Mouse (Mus musculus) urinary bladder, postnatal 36 days (tissue): ENCODE results near the gene Gns.

Experiments used
- DNase-seq, 2 experiments: peaks; one replicate each; pipeline ENCODE4 v3.0.0; 2022; ENCODE audit warnings: low spot score in 2 of 2, mixed read lengths in 1 of 2

Gns gene

DNA sequence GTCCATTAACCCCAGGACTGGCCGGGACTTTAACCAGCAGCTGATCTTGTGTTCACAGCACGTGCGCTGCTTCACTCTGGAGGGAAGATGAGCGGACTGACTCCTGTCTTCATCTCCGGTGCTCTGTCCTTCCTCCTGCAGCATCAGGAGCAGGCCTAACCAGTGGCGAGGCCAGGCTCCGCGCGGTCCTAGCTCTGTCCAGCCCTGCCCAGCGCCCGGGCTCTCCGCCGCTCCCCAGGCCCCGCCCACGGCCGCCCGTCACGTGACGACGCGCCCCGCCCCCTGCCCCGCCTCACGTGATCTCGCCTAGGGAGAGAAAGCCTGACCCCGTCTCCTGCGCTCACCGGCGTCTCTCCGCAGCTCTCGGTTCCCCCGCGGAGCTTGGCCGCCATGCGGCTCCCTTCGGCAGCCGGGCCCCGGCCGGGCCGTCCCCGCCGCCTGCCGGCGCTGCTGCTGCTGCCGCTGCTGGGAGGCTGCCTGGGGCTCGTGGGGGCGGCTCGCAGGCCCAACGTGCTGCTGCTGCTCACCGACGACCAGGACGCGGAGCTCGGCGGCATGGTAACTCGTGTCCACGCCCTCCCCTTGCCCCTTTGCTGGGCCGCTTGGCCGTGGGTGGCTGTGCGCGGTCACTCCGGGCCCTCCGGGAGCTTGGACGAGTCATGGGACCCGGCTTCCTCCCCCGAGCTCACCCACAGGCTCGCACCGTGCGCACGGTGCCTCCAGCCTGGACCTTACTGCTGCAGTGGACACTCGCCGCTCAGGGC is at the start of gene Gns:
Gene Gns, plus strand, starts transcription at position 290 of the 764 bp plus-strand sequence.
- peak; percentile 78 to 84 for DNase-seq

DNA sequence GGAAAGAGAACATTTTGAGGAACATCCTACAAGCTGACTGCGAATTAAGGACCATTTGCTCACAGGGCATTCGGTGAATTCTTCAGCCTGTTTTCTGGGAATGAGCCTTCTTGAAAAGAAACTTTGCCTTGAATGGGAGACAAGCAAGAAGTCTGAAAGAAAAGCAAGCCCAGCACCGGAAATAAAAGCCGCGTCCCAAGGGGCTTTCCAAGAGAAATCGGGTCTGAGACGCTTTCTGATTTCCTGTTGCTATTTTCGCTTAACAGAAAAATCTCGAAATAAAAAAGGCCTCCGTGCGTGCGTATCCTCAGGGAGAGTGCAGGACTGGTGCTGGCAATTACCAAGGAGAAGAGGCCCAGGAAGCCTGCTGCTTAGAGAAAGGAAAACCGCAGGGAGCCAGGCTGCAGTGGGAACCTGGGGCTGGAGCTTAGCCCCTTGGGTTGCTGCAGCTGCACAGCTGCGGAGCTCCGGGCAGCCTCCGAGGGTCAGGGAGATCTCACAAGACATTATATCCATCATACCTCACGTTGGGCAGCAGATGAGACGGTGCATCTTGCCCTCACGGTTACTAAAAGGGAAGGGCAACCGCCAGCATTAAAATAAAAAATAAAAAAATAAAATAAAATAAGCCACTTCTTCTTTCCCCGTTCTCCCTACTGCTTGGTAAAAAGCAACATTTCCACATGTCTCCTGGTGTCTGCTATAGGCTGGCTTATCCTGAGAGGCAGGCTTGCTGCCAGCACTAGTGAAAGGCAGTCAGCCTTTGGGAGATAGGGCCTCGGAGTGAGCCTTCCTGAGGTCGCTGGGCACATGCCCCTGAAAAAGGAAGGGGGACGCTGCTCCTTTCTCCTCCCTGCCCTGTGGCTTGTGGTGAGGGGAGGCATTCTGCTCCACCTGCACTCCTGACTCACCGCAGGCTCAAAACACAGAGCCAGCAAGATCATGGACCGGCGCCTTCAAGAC is 49.3 kb upstream of the Gns start:
- DNase-seq: no peak

DNA sequence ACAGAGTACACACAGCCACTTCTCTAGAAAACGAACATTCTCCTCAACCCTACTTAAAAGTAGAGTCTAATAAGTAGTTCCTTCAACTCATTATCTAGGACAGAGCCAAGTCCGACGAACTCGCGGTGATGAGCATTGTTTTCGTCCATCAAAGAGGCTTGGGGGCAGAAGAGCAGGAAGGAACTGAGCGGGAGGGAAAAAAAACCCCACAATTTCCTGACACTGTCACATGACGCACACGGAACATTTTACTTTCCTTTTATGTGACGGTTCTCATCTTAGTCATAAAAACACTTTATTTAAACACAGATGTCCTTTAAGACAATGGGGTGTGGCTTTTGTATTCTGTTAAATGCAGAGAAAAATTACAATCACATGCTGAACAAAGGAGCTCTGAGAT is 48.5 kb upstream of the Gns start:
- DNase-seq: no peak

DNA sequence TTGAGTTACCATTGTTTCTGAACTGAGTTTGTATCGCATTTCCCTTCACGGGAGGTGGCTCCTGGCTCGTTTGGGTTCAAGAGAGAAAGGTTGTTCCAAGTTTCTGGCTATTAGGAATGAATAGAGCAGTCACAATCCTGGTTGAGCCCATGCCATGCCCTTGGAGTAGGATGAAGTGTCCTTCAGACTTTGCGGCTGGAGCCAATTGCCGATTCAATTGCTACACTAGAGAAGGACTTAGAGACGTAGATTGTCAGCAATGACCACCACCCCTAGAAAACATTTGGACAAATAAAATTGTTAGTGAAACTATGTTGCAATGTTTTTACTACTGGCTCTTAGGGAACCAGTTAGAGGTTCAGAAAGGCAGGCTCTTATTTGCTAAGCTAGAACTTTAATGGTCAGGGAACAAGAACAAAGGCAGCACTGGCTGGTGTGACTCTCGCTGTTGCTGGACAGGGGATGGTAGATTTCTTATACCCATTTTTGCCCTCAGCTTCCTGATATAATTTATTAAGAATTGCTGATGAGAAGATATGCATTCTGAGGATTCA is 46.4 kb upstream of the Gns start:
- no peak for DNase-seq

DNA sequence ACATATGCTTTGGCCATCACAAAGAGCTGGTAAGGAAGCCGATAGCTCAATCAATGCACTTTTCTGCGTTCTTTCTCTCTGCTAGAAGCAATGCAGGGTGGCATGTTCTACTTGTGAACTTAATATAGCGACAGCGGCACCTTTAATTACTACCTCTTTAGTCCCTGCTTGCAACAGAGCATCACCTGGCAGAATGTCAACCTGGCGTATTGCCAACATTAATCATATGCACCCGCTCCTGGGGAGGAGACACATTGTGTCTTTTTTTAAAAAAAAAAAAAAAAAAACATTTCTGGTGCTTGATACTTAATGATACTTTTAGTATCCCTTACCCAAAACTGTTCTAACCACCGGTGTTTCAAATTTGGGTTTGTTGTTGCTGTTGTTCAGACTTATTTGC is 41.4 kb upstream of the Gns start:
- DNase-seq: no peak

DNA sequence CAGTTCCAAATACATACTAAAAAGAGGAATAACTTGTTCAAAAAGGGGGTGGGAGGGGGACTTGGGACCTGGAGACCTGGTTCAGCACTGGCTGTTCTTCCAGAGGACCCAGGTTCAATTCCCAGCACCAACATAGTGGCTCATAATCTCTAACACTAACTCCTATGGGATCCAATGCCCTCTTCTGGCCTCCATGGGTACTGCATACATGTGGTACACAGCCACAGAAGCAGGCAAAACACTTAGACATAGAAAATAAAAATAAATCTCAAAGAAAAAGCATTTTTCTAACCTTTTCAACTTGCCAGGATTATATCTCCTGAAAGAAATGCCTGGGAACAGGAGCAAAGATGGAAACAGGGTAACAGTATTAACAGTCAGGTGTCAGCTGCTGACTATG is 38.7 kb upstream of the Gns start:
- DNase-seq: no peak

DNA sequence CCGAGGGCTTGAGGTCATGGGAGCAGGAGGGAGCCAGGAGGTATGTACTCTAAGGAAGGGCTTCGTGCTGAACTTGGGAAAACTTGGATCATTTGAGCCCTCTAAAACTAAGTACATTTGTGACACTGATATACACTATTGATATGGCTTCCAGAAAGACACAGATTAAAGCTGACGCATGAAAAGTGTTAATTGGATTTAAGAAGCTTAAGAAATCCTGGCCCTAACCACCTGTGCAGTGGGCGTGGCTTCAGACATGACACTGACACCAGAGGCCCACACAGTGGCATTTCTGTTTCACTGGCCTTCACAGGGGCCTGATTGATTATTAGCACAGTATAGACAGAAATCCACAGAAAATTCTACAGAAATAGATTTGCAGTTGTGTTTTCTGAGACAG is 35.3 kb upstream of the Gns start:
- no peak for DNase-seq

DNA sequence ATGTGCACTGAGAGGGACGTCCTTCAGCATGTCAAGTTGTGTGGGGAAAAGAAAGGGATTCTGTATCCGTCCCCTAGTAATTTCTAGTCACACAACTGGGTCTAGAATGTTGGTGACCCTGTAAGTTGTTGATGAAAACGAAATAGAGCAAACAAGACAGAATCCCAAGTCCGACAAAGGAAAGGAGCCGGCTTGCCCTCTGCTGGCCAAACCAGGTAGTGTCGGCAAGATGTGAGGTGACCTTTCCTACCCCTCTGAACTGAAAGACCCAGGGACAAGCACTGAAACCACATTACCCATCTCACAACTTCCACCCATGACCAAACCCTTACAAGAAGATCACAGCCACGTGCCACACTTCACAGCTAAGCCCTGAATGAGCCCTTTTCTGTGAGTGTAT is 34.0 kb upstream of the Gns start:
- peak; percentile 41 to 44 for DNase-seq

DNA sequence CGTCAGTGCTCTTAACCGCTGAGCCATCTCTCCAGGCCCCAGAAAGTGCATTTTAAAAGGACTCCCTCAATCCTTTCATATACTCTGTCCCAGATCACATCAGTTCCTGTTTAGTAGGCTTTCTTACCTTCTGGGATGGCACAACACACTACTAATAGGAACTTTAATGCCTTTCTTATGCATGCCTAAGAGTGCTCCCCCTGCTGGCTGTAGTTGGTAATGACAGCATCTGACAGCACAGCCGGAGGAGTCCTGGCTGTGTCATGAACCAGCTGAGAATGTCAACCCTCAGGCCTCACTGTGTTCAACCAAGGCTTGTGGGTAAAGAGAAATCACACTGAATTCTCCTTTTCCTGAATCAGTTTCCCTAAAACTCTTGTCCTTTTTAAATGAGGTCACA is 30.3 kb upstream of the Gns start:
- peak in 1 of 2 experiments; percentile 52 for DNase-seq

DNA sequence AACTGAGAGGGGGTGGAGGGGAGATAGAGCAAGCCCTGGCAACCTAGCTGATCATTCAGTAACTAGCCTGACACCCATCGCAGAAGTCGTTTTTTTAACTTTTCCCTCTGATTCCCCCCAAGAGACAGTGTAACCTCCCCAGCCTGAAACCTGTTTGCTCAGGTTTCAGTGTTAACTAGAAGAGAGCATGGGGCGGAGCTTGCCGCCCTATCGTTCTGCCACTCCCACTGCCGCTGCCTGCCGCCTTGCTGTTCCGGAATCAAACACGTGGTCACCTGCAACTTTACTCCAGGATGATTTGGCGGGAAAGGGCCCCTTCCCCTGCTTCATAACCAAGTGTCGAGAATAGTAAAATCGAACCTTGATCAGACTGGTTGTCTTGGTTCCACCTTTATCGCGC is 28.4 kb upstream of the Gns start:
- peak in 1 of 2 experiments; percentile 9 for DNase-seq

DNA sequence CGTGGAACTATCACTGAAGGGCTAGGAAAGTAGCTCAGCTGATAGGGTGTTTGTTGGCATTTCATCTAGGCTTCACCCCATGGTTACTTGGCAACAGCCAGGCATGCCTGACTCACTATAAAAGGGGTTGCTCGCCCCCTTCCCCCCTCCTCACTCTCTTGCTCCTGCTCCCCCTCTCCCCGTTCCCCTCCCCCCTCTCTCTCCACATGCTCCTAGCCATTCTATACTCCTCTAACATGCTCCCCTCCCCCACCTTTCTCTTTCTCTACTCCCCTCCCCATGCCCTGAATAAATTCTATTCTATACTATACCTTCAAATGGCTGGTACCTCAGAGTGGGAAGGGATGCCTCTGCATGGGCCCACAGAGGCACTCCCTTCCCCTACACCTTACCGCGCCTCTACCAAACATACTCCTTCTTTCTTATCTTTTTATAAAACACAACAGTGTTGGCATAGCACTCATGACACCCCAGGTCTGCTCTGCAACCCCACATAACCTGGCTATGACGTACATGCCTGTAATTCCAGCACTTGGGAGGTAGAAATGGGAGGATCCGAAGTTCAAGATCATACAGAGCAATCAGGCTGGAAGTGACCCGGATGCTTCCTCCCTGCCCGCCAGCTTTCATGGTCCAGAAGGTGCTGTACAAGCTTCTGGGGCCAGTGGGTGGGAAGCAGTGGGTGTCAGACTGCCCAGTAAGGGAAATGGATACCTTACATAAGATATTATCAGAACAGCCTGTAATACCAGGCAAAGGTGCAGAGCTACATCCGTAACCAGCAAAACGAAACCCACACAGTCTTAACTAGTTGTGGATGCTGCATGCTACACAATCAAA is 23.9 kb upstream of the Gns start:
- DNase-seq: no peak

DNA sequence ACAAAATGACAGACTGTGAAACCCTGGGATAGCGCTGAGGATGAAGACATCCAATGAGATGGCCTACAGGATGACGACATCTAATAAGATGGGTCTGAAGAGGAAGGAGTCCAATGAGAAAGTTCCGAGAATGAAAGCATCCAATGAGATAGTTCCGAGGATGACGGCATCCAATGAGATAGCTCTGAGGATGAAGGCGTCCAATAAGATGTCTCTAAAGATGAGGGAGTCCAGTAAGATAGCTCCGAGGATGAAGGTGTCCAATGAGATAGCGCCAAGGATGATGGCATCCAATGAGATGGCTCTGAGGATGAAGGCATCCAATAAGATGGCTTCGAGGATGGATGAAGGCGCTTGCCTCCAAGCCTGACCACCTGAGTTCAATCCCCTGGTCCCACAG is 22.6 kb upstream of the Gns start:
- DNase-seq: no peak

DNA sequence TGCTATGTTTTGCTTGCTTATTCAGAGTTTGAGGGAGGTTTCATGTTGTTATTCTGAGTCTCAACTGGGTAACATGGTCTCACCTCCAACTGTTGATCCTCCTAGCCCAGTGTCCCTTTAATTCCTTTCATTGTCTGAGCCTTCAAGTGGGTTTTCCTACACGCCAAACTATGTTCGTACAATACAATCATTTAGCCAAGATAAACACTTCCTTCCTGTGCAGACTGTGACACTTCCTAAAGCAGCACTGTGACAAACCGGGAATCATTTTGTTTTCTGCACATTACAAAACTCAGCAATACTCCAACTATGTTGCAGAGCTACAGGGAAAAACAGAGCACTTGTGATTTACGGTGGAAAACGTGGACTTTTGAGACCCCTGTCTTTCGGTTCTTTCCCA is 21.0 kb upstream of the Gns start:
- no peak for DNase-seq

DNA sequence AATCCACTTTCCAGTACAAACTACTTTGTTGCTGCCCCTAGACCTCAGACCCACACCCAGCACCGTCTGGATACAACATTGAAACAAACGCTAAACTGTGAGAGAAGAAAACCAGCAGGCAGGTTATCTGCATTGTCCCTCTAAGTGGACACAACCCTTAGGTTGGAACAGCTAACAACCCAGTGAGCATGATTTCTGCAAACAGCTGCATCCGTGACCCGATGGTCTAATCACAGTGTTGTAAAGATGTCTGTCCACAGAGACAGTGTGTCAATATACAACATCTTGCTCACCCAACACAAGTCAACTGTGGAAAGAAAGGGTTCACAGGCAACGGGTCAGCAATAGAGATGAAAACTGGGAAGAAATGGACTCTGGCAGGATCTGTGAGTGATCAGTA is 15.6 kb upstream of the Gns start:
- no peak for DNase-seq

DNA sequence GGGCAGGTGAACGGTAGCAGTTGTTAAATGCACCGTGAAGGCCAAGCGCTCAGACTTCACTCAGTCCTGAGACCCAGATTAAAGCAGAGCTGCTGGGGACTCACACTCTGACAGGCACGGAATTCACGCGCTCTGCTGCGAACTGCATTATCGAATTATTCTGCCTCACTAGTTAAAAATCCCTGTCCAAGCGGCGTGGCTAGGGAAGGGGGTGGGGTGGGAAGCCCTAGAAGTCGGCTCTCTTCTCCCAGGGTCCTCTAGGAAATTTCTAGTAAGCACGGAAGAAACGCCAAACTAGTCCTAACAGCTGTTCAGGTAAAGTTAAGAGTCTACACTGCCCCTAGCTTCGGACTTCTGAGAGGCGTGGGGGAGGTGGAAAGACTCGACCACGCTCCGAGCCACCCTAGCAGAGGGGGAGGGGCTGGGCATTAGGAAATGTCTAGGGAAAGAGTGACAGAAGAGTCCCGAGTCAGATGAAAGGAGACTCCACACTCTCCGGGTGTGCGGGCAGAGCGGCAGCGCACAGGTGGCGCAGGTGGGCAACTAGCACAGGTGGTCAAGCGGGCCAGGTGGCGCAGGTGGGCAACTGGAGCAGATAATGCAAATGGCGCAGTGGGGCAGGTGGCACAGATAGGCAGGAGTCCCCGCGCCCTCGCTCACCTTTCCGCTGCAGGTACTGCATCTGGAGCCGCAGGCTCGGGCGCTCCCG is 14.4 kb upstream of the Gns start:
- no peak for DNase-seq

DNA sequence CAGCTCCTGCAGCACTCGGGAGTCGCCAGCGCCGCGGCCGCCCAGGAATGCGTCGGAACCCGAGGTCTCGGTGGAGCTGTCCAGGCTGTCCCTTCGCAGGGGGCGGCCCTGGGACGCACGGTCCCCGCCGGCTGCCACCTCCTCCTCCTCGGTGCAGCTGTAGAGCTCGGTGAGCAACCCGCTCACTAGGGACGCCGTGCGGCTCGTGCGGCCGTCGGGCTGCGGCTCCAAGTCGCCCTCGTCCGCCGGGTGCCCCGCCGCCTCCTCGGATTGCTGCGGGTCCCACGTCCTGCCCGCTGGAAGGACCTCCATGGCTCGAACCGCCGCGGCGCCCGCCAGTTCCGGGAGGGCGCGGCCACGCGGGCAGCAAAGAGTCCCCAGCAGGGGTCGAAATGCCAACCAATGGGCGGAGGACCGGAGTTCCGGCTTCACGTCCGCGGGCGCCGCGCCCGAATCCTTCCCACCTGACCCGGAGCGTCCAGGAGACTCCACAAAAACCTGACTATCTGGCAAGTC is 13.8 kb upstream of the Gns start, which contains the start of gene Tbc1d30:
Gene Tbc1d30, minus strand, starts transcription at position 213 of the 516 bp plus-strand sequence.
- peak; percentile 66 to 70 for DNase-seq

DNA sequence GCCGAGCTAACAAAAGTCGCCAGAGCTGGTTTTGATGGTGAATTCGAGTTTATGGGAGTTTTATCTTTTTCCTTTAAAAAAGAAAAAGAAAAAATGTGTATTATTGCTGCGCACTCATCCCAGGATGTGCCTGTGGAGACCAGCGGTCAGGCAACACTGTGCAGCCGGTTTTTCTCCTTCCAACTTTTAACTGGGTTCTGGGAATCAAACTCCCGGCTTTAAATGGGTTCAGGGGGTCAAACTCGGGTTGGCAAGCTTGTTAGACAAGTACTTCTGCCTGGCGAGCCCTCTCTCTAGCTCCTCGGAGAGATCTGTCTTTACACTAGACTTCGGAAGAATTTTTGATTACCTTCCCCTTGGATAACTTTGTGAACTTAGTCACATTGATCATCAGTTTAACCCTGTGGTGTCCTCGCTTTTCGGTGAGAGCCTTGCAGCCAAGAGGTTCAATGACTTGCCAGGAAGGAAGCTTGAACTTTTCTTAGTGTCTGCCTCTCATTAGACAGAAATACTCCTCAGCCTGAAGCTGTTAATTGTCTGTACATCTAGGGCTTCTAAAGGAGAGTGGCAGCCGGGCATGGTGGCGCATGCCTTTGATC is 13.1 kb upstream of the Gns start:
- no peak for DNase-seq

DNA sequence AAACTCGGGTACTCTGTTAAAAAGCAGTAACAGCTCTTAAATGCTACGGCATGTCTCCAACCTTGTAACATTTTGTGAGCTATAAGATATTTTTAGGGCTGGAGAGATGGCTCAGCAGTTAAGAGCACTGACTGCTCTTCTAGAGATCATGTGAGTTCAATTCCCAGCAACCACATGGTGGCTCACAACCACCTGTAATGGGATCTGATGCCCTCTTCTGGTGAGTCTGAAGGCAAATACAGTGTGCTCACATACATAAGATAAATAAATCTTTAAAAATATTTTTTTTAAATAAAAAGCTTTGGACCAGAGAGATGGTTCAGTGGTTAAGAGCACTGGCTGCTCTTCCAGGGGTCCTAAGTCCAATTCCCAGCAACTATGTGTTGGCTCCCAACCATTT is 4.5 kb upstream of the Gns start:
- DNase-seq: no peak

DNA sequence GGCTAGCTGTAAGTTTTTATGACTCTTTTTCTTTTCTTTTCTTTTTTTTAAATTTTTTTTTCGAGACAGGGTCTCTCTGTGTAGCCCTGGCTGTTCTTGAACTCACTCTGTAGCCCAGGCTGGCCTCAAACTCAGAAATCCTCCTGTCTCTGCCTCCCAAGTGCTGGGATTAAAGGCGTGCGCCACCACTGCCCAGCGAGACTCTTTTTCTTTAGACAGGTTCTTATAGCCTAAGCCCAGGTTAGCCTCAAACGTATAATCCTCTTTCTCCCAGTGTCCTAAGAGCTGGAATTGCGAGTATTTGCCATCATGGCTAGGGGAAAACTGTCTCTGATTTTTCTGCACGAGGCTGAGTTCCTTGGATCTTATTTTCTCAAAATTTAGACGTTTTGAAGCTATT is 1.7 kb upstream of the Gns start:
- no peak for DNase-seq

DNA sequence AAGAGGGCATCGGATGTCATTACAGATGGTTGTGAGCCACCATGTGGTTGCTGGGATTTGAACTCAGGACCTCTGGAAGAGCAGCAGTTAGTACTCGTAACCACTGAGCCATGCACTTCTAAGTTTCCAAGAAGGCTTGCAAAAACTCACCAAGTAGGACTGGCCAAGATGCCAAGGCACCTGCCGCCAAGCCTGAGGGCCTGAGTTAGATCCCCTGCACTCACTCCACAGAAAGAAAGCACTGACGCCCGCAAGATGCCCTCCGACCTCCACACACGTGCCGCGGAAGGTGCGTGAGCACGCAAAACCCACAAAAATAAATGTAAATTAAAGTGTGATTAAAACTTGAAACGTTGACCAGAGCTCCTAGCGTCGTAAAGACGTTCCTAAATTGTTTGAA is 584 bp upstream of the Gns start:
- DNase-seq: no peak
